Mouse (Mus musculus) intestine, postnatal 0 days (tissue): Measurements from ENCODE around the gene Lhpp. TPM values are rescaled to one million over a fixed set of nuclear protein-coding genes. Genes with fewer than 3 reads are reported as not detected.

Experiments
- ATAC-seq: fragments of 200-750 bp; cut with Nextera tagmentation; 2 replicates; pipeline ENCODE4 v1.8.0; 2017; ENCODE audit warnings: mild to moderate bottlenecking, moderate TSS enrichment, moderate library complexity
- H3K27ac ChIP-seq: fragments of 300-500 bp; sonication (generic); 2 replicates; pipeline ENCODE4 v1.5.1; 2014; ENCODE audit warnings: mild to moderate bottlenecking, low read depth, low read length, moderate library complexity
- H3K27me3 ChIP-seq: fragments of 300-500 bp; sonication (generic); replicated peaks from 2 replicates; pipeline ENCODE4 v1.6.1; 2014; ENCODE audit warnings: low read length, mixed read lengths; ENCODE audit not compliant: control insufficient read depth, insufficient read depth
- H3K36me3 ChIP-seq: fragments of 300-500 bp; sonication (generic); 2 replicates; pipeline ENCODE4 v1.6.1; 2014; ENCODE audit warnings: mild to moderate bottlenecking, moderate library complexity; ENCODE audit not compliant: control insufficient read depth, insufficient read depth
- H3K4me1 ChIP-seq: fragments of 300-500 bp; sonication (generic); replicated peaks from 2 replicates; pipeline ENCODE4 v1.6.1; 2014; ENCODE audit warnings: antibody characterized with exemption, low read length, mixed read lengths; ENCODE audit not compliant: control insufficient read depth, insufficient read depth
- H3K4me2 ChIP-seq: fragments of 300-500 bp; sonication (generic); replicated peaks from 2 replicates; pipeline ENCODE4 v1.6.1; 2014; ENCODE audit warnings: low read depth, mild to moderate bottlenecking, moderate library complexity
- H3K4me3 ChIP-seq: fragments of 300-500 bp; sonication (generic); 2 replicates; pipeline ENCODE4 v1.5.1; 2014; ENCODE audit warnings: low read depth, low read length
- H3K9ac ChIP-seq: fragments of 300-500 bp; sonication (generic); 2 replicates; pipeline ENCODE4 v1.6.1; 2014; ENCODE audit warnings: mild to moderate bottlenecking, low read depth, low read length
- H3K9me3 ChIP-seq: fragments of 300-500 bp; sonication (generic); 2 replicates; pipeline ENCODE4 v1.6.1; 2016; ENCODE audit warnings: mixed run types; ENCODE audit not compliant: control insufficient read depth
- CTCF ChIP-seq: sonication (generic); IDR thresholded peaks from 2 replicates; pipeline ENCODE4 v1.5.1; 2016; ENCODE audit warnings: low read depth, mild to moderate bottlenecking, control low read depth, antibody characterized with exemption, moderate library complexity
- whole genome bisulfite sequencing: fragments of 180-500 bp; shearing (Covaris S2); extraction: QIAGEN DNeasy Blood & Tissue Kit; methylation state at CpG from one replicate; pipeline ENCODE4 v1.1.7; 2014; 5-methylcytosine and 5-hydroxymethylcytosine counted together
- polyA plus RNA-seq: library from polyadenylated mRNA; unstranded; fragments of >200 nt; fragmentation: Nextera tagmentation; extraction: Ambion mirVana; gene quantifications from 2 replicates; pipeline ENCODE4 v1.2.1, GENCODE M21; 2015

Gene Lhpp
- polyA plus RNA-seq, 1 experiment from 2014 or later: 52.0 TPM

GRCm38 (mm10) chr7:132701412-132701811 is 91.0 kb downstream of the Lhpp start:
- no peaks in the 10 kb centered on the region for H3K27me3 ChIP-seq
- WGBS: 55% methylated on average over 3 of the region's 3 CpGs
- no peak for ATAC-seq
- H3K9ac ChIP-seq: no peak overlapping the region
- H3K4me1 ChIP-seq: peaks cover 5% of the 10 kb centered on the region
- no peak for TF ChIP-seq CTCF
- no peaks in the 10 kb centered on the region for H3K9me3 ChIP-seq
- H3K4me3 ChIP-seq: no peak overlapping the region
- no peak overlapping the region for H3K27ac ChIP-seq
- peaks cover 7% of the 10 kb centered on the region; the same call in 1 of the 2 replicates for H3K36me3 ChIP-seq
- no peak overlapping the region for H3K4me2 ChIP-seq

DNA sequence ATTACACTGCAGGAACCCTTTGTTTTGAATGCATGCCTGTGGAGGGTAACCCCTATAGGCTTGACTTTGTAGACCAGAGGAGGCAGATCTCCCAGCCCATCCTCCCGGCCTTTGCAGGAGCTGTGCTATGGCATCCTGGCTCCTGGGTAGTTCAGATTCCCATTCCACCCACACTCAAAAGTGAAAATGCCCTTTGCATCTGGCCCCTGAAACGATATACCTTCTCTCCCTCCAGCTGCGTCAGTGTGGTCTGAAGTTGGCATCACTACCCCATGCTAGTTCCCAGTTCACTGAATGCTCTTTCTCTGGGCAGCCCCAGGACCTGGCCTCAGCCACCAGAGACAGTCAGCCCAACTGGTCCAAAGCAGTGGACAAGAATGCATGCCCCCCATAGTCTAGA is 91.6 kb downstream of the Lhpp start:
- Histone ChIP-seq H3K4me2 (no peak overlapping the region), H3K36me3 (peaks cover 12% of the 10 kb centered on the region; the same call in 1 of the 2 replicates), H3K4me1 (peaks cover 5% of the 10 kb centered on the region), H3K27me3 (no peaks in the 10 kb centered on the region), H3K9me3 (no peaks in the 10 kb centered on the region), H3K27ac (no peak overlapping the region), H3K9ac (no peak overlapping the region), H3K4me3 (no peak overlapping the region)
- TF ChIP-seq CTCF: no peak
- ATAC-seq: no peak
- 88% methylated on average over 3 of the region's 3 CpGs for WGBS

DNA sequence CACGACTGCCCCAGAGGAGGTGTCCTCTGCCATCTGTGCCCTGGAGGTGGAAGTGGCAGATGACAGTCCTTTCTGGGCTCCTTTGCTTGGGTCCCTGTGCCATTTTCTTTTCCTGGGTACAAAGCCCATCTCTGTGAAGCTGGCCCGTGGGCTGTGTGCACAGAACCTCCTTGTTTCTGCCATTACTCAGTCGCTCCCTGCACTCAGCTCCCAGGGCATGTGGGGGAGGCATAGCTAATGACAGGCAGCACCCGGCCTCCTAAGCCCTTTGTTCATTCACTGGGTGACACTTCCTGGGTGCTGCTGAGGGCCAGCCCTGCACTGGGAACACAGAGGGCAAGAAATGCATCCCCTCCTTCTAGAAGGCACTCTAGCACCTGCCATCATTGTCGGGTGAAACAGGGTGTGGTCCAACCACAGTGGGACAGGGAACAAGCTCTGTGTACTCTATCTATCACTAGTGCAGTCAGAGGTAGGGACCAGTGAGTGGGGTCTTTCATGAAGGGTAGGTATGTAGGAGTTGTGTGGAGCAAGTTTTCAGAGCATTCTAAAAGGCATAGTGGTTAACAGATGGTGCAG is 92.1 kb downstream of the Lhpp start:
- no peaks in the 10 kb centered on the region for H3K27me3 ChIP-seq
- 54% methylated on average over 5 of the region's 5 CpGs for WGBS
- no peak; the same call in 1 of the 2 replicates for ATAC-seq
- H3K9ac ChIP-seq: no peak overlapping the region
- H3K9me3 ChIP-seq: no peaks in the 10 kb centered on the region
- TF ChIP-seq CTCF: no peak
- H3K27ac ChIP-seq: no peak overlapping the region
- H3K4me3 ChIP-seq: no peak overlapping the region
- H3K4me1 ChIP-seq: peaks cover 5% of the 10 kb centered on the region
- no peak overlapping the region for H3K4me2 ChIP-seq
- peaks cover 13% of the 10 kb centered on the region; the same call in 1 of the 2 replicates for H3K36me3 ChIP-seq

GRCm38 (mm10) chr7:132703515-132704309 is 93.3 kb downstream of the Lhpp start:
- no peak; the same call in 1 of the 2 replicates for ATAC-seq

DNA sequence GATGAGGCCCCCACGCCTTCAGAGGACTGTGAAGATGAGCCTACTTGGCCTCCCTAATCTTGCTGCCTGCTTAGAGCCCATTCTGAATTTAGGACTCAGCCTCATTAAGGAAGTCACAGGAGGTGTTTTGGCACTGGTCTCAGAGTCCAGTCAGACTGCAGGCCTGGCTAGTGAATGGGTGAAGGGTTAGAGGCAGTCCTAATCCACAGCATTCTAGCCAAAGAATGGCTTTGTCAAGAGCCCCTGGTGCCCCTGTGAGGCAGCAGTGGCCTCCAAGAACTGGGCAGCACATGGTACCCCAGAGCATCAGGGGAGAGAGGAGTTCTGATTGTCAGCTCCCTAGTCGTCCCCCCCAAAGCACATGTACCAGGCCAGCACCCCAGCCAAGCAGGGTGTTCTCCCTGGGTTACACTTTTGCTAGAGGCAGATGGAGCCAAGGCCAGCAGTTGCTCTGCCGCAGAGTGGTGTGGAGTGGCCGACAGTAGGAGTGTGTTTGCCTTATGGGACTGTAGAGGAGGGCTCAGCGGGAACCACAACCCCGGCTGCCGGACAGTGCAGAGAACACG is 94.0 kb downstream of the Lhpp start:
- WGBS: 89% methylated on average over 8 of the region's 8 CpGs
- peaks cover 13% of the 10 kb centered on the region; the same call in 1 of the 2 replicates for H3K36me3 ChIP-seq
- no peak overlapping the region for H3K27ac ChIP-seq
- no peak overlapping the region for H3K4me2 ChIP-seq
- peaks cover 5% of the 10 kb centered on the region for H3K4me1 ChIP-seq
- TF ChIP-seq CTCF: no peak
- ATAC-seq: no peak
- H3K9me3 ChIP-seq: no peaks in the 10 kb centered on the region
- H3K4me3 ChIP-seq: no peak overlapping the region
- no peaks in the 10 kb centered on the region for H3K27me3 ChIP-seq
- no peak overlapping the region for H3K9ac ChIP-seq

More at GRCm38 (mm10) chr7:132703515-132704309, 93.3 kb downstream of the Lhpp start:
- H3K27me3 ChIP-seq: no peaks in the 10 kb centered on the region
- peaks cover 13% of the 10 kb centered on the region; the same call in 1 of the 2 replicates for H3K36me3 ChIP-seq
- H3K9me3 ChIP-seq: no peaks in the 10 kb centered on the region
- no peak overlapping the region for H3K27ac ChIP-seq
- H3K9ac ChIP-seq: no peak overlapping the region
- peaks cover 5% of the 10 kb centered on the region for H3K4me1 ChIP-seq
- WGBS: 66% methylated on average over 9 of the region's 9 CpGs
- no peak for TF ChIP-seq CTCF
- no peak overlapping the region for H3K4me3 ChIP-seq
- H3K4me2 ChIP-seq: no peak overlapping the region

DNA sequence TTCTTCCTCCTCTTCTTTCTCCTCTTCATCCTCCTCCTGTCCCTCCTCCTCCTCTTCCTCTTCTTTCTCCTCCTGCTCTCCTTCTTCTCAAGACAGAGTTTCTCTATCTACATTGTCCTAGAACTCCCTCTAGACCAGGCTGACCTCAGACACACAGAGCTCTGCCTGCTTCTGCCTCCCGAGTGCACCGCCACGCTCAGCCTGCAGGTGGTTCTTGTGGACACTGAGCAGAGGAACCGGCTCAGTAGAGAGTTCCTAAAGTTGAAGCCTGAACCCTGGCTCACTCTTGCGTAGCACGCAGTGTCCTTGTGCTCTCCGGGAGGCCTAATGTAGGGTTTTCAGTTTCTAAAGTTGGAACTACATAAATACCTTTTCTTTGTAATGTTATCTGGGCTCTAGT is 94.7 kb downstream of the Lhpp start:
- 88% methylated on average over 7 of the region's 7 CpGs for WGBS

More for the DNA sequence above, 94.7 kb downstream of the Lhpp start:
- Histone ChIP-seq H3K36me3 (peaks cover 13% of the 10 kb centered on the region; the same call in 1 of the 2 replicates), H3K4me1 (peaks cover 5% of the 10 kb centered on the region; the same call in 1 of the 2 replicates), H3K9me3 (no peaks in the 10 kb centered on the region), H3K9ac (no peak overlapping the region), H3K27ac (no peak overlapping the region), H3K4me2 (no peak overlapping the region), H3K27me3 (no peaks in the 10 kb centered on the region), H3K4me3 (no peak overlapping the region)
- no peak for ATAC-seq
- peak; percentile 63 for TF ChIP-seq CTCF
